Mouse (Mus musculus): ENCODE data around the gene Hoxa6.

DNA sequence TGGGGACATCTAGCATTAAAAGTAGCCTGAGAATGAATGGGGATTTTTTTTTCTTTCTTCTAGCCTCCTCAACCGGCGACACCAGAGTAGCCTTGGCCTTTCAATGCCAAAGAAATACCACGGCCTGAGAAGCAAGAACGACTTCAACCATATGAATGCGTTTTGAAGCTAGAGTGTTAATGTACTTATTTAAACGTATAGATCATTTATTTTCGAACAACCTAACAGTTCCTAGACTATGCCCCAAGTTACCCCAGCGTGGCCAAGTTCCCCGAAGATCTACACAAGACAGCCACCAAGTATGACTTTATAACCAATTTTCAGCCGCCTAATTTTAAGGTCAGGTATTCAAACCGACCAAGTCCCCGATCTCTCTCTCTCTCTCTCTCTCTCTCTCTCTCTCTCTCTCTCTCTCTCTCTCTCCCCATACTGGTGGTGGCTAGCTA is 12.4 kb upstream of the Hoxa6 start:
- no peak for TF ChIP-seq CTCF (IDR thresholded peaks at IDR 0.05; ENCODE audit: insufficient read depth, low read length)
- no peak for TF ChIP-seq POLR2A (IDR thresholded peaks at IDR 0.05; ENCODE audit: borderline replicate concordance, extremely low read depth, low read depth, low read length)

Measured in lung, adult 2 months (tissue).